Mouse (Mus musculus) MEL (cell line): ENCODE measurements around the gene Mon1a. TPM values are rescaled to one million over a fixed set of nuclear protein-coding genes. Genes with fewer than 3 reads are reported as not detected.
A peak's percentile ranks its signal among the peaks of the same experiment; 100 is the strongest.

Experiments
- DNase-seq: peaks from one replicate; pipeline ENCODE4 v3.0.0; 2011; ENCODE audit warnings: low read depth, low spot score
- H3K27ac ChIP-seq: 2 replicates; pipeline ENCODE4 v1.5.1; 2012; ENCODE audit warnings: low read depth, mild to moderate bottlenecking, control low read depth, low read length, moderate library complexity; ENCODE audit not compliant: control insufficient read depth
- H3K27me3 ChIP-seq, 2 experiments: fragments of 150-350 bp in 1 of 2; sonication (generic) in 1 of 2; 2 replicates each; pipeline ENCODE4 v1.6.1; 2012; ENCODE audit warnings: low read length in 2 of 2, mild to moderate bottlenecking in 2 of 2, improper control_type of control experiment in 1 of 2, moderate library complexity in 1 of 2; ENCODE audit not compliant: insufficient read depth in 2 of 2, control insufficient read depth in 1 of 2
- H3K36me3 ChIP-seq, 2 experiments: 2 replicates each; pipeline ENCODE4 v1.6.1; 2012 to 2014; ENCODE audit warnings: low read length in 2 of 2, improper control_type of control experiment in 1 of 2, inconsistent platforms in 1 of 2, mild to moderate bottlenecking in 1 of 2; ENCODE audit not compliant: insufficient read depth in 2 of 2, control insufficient read depth in 1 of 2
- H3K4me1 ChIP-seq, 2 experiments: fragments of 150-350 bp in 1 of 2; sonication (generic) in 1 of 2; 2 replicates each; pipeline ENCODE4 v1.6.1; 2012; ENCODE audit warnings: low read length in 2 of 2, improper control_type of control experiment in 1 of 2, mild to moderate bottlenecking in 1 of 2; ENCODE audit not compliant: insufficient read depth in 2 of 2, control insufficient read depth in 1 of 2
- H3K4me3 ChIP-seq, 2 experiments: fragments of 150-350 bp in 1 of 2; sonication (generic) in 1 of 2; 2 replicates each; pipeline ENCODE4 v1.5.1; 2012; ENCODE audit warnings: low read depth in 2 of 2, low read length in 2 of 2, mild to moderate bottlenecking in 2 of 2, moderate library complexity in 2 of 2, control low read depth in 1 of 2, improper control_type of control experiment in 1 of 2; ENCODE audit not compliant: control insufficient read depth in 1 of 2, insufficient read depth in 1 of 2
- H3K79me2 ChIP-seq: 2 replicates; pipeline ENCODE4 v1.6.1; 2012; ENCODE audit warnings: mild to moderate bottlenecking, low read length, moderate library complexity; ENCODE audit not compliant: control insufficient read depth, poor library complexity, insufficient read depth
- H3K9ac ChIP-seq: 2 replicates; pipeline ENCODE4 v1.6.1; 2012; ENCODE audit warnings: low read depth, mild to moderate bottlenecking, control low read depth, low read length, moderate library complexity; ENCODE audit not compliant: control insufficient read depth, poor library complexity, severe bottlenecking
- H3K9me3 ChIP-seq: fragments of 150-350 bp; sonication (generic); replicated peaks from 2 replicates; pipeline ENCODE4 v1.6.1; 2012; ENCODE audit warnings: mild to moderate bottlenecking, low read length, improper control_type of control experiment, moderate library complexity; ENCODE audit not compliant: insufficient read depth
- BHLHE40 ChIP-seq: IDR thresholded peaks from 2 replicates; pipeline ENCODE4 v1.6.1; 2012; ENCODE audit warnings: low read depth, mild to moderate bottlenecking, inconsistent platforms, low read length, improper control_type of control experiment, borderline replicate concordance
- CHD1 ChIP-seq: IDR thresholded peaks from 2 replicates; pipeline ENCODE4 v1.6.1; 2012; ENCODE audit warnings: low read depth, mild to moderate bottlenecking, inconsistent platforms, low read length, improper control_type of control experiment
- CTCF ChIP-seq, 3 experiments: IDR thresholded peaks in 2 of 3; conservative IDR thresholded peaks in 1 of 3; 2 replicates each; pipeline ENCODE4 v1.5.1; 2011 to 2012; ENCODE audit warnings: low read length in 3 of 3, low read depth in 2 of 3, mild to moderate bottlenecking in 2 of 3, improper control_type of control experiment in 1 of 3, inconsistent platforms in 1 of 3, mixed read lengths in 1 of 3, moderate library complexity in 1 of 3; ENCODE audit not compliant: control insufficient read depth in 1 of 3, insufficient read depth in 1 of 3, poor library complexity in 1 of 3, severe bottlenecking in 1 of 3
- ELF1 ChIP-seq: IDR thresholded peaks from 2 replicates; pipeline ENCODE4 v1.6.1; 2014; ENCODE audit warnings: low read depth, mild to moderate bottlenecking, inconsistent platforms, low read length, improper control_type of control experiment, moderate library complexity
- EP300 ChIP-seq, 2 experiments: IDR thresholded peaks; 2 replicates each; pipeline ENCODE4 v1.6.1; 2011; ENCODE audit warnings: improper control_type of control experiment in 2 of 2, low read length in 2 of 2, low read depth in 1 of 2, mild to moderate bottlenecking in 1 of 2
- ETS1 ChIP-seq: IDR thresholded peaks from 2 replicates; pipeline ENCODE4 v1.6.1; 2012; ENCODE audit warnings: low read depth, mild to moderate bottlenecking, inconsistent platforms, low read length, improper control_type of control experiment, moderate library complexity
- GATA1 ChIP-seq: IDR thresholded peaks from 2 replicates; pipeline ENCODE4 v1.6.1; 2011; ENCODE audit warnings: low read depth, low read length, improper control_type of control experiment
- HCFC1 ChIP-seq: IDR thresholded peaks from 2 replicates; pipeline ENCODE4 v1.6.1; 2012; ENCODE audit warnings: low read depth, mild to moderate bottlenecking, inconsistent platforms, low read length, improper control_type of control experiment, moderate library complexity
- JUND ChIP-seq: IDR thresholded peaks from 2 replicates; pipeline ENCODE4 v1.6.1; 2011; ENCODE audit warnings: low read depth, mild to moderate bottlenecking, improper control_type of control experiment, low read length
- KAT2A ChIP-seq: conservative IDR thresholded peaks from 2 replicates; pipeline ENCODE4 v1.6.1; 2012; ENCODE audit warnings: low read depth, low read length, improper control_type of control experiment, inconsistent platforms
- MEF2A ChIP-seq: IDR thresholded peaks from 2 replicates; pipeline ENCODE4 v1.6.1; 2014; ENCODE audit warnings: low read depth, mild to moderate bottlenecking, inconsistent platforms, low read length, improper control_type of control experiment; ENCODE audit not compliant: poor library complexity, insufficient replicate concordance, severe bottlenecking; ENCODE audit errors: extremely low read depth
- MXI1 ChIP-seq: IDR thresholded peaks from 2 replicates; pipeline ENCODE4 v1.6.1; 2011; ENCODE audit warnings: mild to moderate bottlenecking, low read depth, low read length, improper control_type of control experiment
- MYB ChIP-seq: IDR thresholded peaks from 2 replicates; pipeline ENCODE4 v1.6.1; 2011; ENCODE audit warnings: mild to moderate bottlenecking, low read depth, low read length, improper control_type of control experiment
- MYC ChIP-seq: IDR thresholded peaks from 2 replicates; pipeline ENCODE4 v1.6.1; 2011; ENCODE audit warnings: low read depth, mild to moderate bottlenecking, low read length, improper control_type of control experiment, moderate library complexity
- POLR2A ChIP-seq, 2 experiments: IDR thresholded peaks; 2 replicates each; pipeline ENCODE4 v1.6.1; 2011 to 2012; ENCODE audit warnings: low read length in 2 of 2, mild to moderate bottlenecking in 2 of 2, control low read depth in 1 of 2, improper control_type of control experiment in 1 of 2, low read depth in 1 of 2, moderate library complexity in 1 of 2; ENCODE audit not compliant: control insufficient read depth in 1 of 2, insufficient read depth in 1 of 2, poor library complexity in 1 of 2
- POLR2AphosphoS2 ChIP-seq: IDR thresholded peaks from 2 replicates; pipeline ENCODE4 v1.6.1; 2011; ENCODE audit warnings: low read length, improper control_type of control experiment
- RAD21 ChIP-seq: IDR thresholded peaks from 2 replicates; pipeline ENCODE4 v1.6.1; 2011; ENCODE audit warnings: mild to moderate bottlenecking, low read depth, low read length, improper control_type of control experiment
- RCOR1 ChIP-seq: IDR thresholded peaks from 2 replicates; pipeline ENCODE4 v1.6.1; 2012; ENCODE audit warnings: low read depth, mild to moderate bottlenecking, inconsistent platforms, low read length, improper control_type of control experiment
- SIN3A ChIP-seq: IDR thresholded peaks from 2 replicates; pipeline ENCODE4 v1.6.1; 2012; ENCODE audit warnings: low read length, improper control_type of control experiment, inconsistent platforms
- TBP ChIP-seq: IDR thresholded peaks from 2 replicates; pipeline ENCODE4 v1.8.0; 2011; ENCODE audit warnings: low read depth, low read length, improper control_type of control experiment
- TCF12 ChIP-seq: IDR thresholded peaks from 2 replicates; pipeline ENCODE4 v1.6.1; 2014; ENCODE audit warnings: low read depth, mild to moderate bottlenecking, inconsistent platforms, low read length, improper control_type of control experiment, moderate library complexity
- UBTF ChIP-seq: IDR thresholded peaks from 2 replicates; pipeline ENCODE4 v1.6.1; 2012; ENCODE audit warnings: low read depth, mild to moderate bottlenecking, inconsistent platforms, low read length, improper control_type of control experiment, moderate library complexity, borderline replicate concordance; ENCODE audit not compliant: insufficient read depth
- ZC3H11A ChIP-seq: IDR thresholded peaks from 2 replicates; pipeline ENCODE4 v1.6.1; 2012; ENCODE audit warnings: low read depth, mild to moderate bottlenecking, inconsistent platforms, low read length, improper control_type of control experiment
- ZKSCAN1 ChIP-seq: IDR thresholded peaks from 2 replicates; pipeline ENCODE4 v1.6.1; 2012; ENCODE audit warnings: low read depth, mild to moderate bottlenecking, inconsistent platforms, low read length, improper control_type of control experiment, moderate library complexity
- ZNF384 ChIP-seq: IDR thresholded peaks from 2 replicates; pipeline ENCODE4 v1.6.1; 2012; ENCODE audit warnings: low read depth, mild to moderate bottlenecking, inconsistent platforms, low read length, improper control_type of control experiment
- polyA plus RNA-seq, 2 experiments: library from polyadenylated mRNA; stranded (reverse) in 1 of 2; unstranded in 1 of 2; fragments of >175 nt in 1 of 2; fragments of >200 nt in 1 of 2; gene quantifications; 2 replicates each; pipeline versions ENCODE4 v1.2.1 to v1.2.4; 2012; ENCODE audit warnings: low replicate concordance in 2 of 2, low read depth in 1 of 2; ENCODE audit not compliant: insufficient read length in 2 of 2, insufficient read depth in 1 of 2, missing spikeins in 1 of 2
- total RNA-seq: library from RNA; depleted of rRNA; stranded (reverse); fragments of 300-350 nt; gene quantifications from 2 replicates; pipeline ENCODE4 v1.2.3, GENCODE M21; 2012

The Mon1a gene
- total and polyA plus RNA-seq, 3 experiments: 11.5 to 13.5 TPM; not detected in 1

GRCm38 (mm10) chr9:107864493-107864892 is 23.5 kb upstream of the Mon1a start:
- H3K4me3 ChIP-seq: no peak overlapping the region
- no peaks in the 10 kb centered on the region for H3K27me3 ChIP-seq
- TF ChIP-seq SIN3A (no peak), HCFC1 (no peak), MEF2A (no peak), CTCF (IDR thresholded peaks at IDR 0.05 in 2 of 3, conservative IDR thresholded peaks at IDR 0.05 in 1 of 3; ENCODE audit: control insufficient read depth in 1 of 3, insufficient read depth in 1 of 3, low read depth in 2 of 3, low read length in 3 of 3, poor library complexity in 1 of 3, severe bottlenecking in 1 of 3) (no peak), ELF1 (no peak), POLR2A (IDR thresholded peaks at IDR 0.05; ENCODE audit: control insufficient read depth in 1 of 2, insufficient read depth in 1 of 2, low read depth in 1 of 2, low read length in 2 of 2, poor library complexity in 1 of 2) (no peak), MYB (0 out of 2 replicates have a peak, but pooled peaks have one; percentile 16), BHLHE40 (no peak; the same call in 1 of the 2 replicates), RCOR1 (peak; percentile 51; the same call in 1 of the 2 replicates), JUND (0 out of 2 replicates have a peak, but pooled peaks have one; percentile 40), GATA1 (peak; percentile 63), ZKSCAN1 (no peak), CHD1 (no peak), ETS1 (0 out of 2 replicates have a peak, but pooled peaks have one; percentile 42), MXI1 (peak; percentile 18; the same call in 1 of the 2 replicates), RAD21 (no peak), EP300 (IDR thresholded peaks at IDR 0.05; ENCODE audit: low read depth in 1 of 2, low read length in 2 of 2) (peak; percentile 45 to 69), POLR2AphosphoS2 (no peak)
- H3K9me3 ChIP-seq: no peaks in the 10 kb centered on the region
- peaks cover 35% of the 10 kb centered on the region for H3K79me2 ChIP-seq
- peaks cover 8 to 11% of the 10 kb centered on the region in 2 experiments for H3K4me1 ChIP-seq
- peaks cover 21 to 36% of the 10 kb centered on the region in 2 experiments for H3K36me3 ChIP-seq
- no peak overlapping the region for H3K27ac ChIP-seq
- DNase-seq: peak; percentile 46
- no peak overlapping the region for H3K9ac ChIP-seq

GRCm38 (mm10) chr9:107866081-107866480 is 21.9 kb upstream of the Mon1a start:
- Histone ChIP-seq H3K27ac (no peak overlapping the region), H3K79me2 (peaks cover 44% of the 10 kb centered on the region)
- DNase-seq: no peak

More at GRCm38 (mm10) chr9:107866081-107866480, 21.9 kb upstream of the Mon1a start:
- Histone ChIP-seq H3K4me3 (no peak overlapping the region), H3K9me3 (no peaks in the 10 kb centered on the region), H3K36me3 (peaks cover 17 to 35% of the 10 kb centered on the region in 2 experiments), H3K27me3 (no peaks in the 10 kb centered on the region), H3K9ac (no peak overlapping the region), H3K4me1 (peaks cover 11 to 12% of the 10 kb centered on the region in 2 experiments)
- TF ChIP-seq KAT2A (no peak), TBP (no peak), MYB (no peak), UBTF (no peak), ZC3H11A (no peak), TCF12 (no peak), RAD21 (no peak), ZNF384 (no peak), BHLHE40 (no peak), MXI1 (no peak), CTCF (IDR thresholded peaks at IDR 0.05 in 2 of 3, conservative IDR thresholded peaks at IDR 0.05 in 1 of 3; ENCODE audit: control insufficient read depth in 1 of 3, insufficient read depth in 1 of 3, low read depth in 2 of 3, low read length in 3 of 3, poor library complexity in 1 of 3, severe bottlenecking in 1 of 3) (no peak), MYC (no peak)
